Mouse (Mus musculus) testis, adult 2 months (tissue): ENCODE measurements at regions not wholly inside any gene's neighbourhood (a gene's known extent, or its start where the extent isn't known, plus 50 kb on each side); places are given as distances from the start of the nearest gene placed in this dataset.

Experiments
- CTCF ChIP-seq: fragments of 200-500 bp; IDR thresholded peaks from 2 replicates; pipeline ENCODE4 v1.5.1; 2012; ENCODE audit warnings: low read depth, mild to moderate bottlenecking, inconsistent platforms, low read length, moderate library complexity; ENCODE audit not compliant: control insufficient read depth, insufficient read depth, insufficient replicate concordance
- POLR2A ChIP-seq: fragments of 200-500 bp; IDR thresholded peaks from 2 replicates; pipeline ENCODE4 v1.6.1; 2012; ENCODE audit warnings: low read depth, mild to moderate bottlenecking, inconsistent platforms, low read length, moderate library complexity; ENCODE audit not compliant: control insufficient read depth

DNA sequence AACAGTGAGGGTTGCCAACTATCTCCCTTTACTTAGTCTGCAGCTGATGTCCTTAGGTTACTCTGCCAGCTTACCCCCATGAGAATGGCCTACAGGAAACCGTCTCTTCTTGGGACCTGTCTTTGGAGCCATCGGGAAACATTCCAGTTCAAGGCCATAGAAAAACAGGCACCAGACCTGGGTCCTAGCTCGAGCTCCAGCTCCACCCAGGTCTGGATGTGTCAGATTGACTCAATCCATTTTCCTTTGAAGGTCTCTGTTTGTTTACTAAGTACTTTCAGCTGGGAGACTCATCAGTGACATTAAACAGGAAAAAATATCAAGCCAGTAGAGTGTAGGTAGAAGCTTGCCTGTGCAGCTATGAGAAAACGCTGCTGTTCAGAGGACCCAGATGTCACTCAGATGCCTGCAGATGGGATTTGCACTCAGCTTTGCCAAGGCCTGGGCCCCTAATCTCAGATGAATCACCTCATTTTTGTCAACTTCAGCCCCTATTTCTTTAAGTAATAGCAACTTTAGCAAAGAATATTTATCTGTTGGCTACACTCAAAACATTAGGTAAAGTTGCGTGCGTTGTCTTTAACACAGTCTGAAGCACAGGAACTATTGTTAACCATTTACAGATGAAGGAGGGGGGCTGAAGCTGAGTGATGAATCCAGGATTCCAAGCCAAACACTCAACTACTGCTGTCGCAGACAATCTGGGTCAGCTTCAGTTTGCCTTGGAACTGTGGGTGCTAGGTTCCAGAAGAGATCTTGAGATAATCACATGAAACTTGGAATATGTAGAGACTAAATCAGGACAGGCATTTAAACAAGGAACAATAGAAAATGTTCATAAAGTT is 359.0 kb upstream of the Tnp1 start:
- TF ChIP-seq POLR2A: no peak
- no peak for TF ChIP-seq CTCF
